Mouse (Mus musculus) central nervous system, embryonic 14 days (tissue): ENCODE results near the gene Gm3476. TPM values are rescaled to one million over a fixed set of nuclear protein-coding genes. Genes with fewer than 3 reads are reported as not detected.

ENCODE experiments used
- polyA plus RNA-seq: library from polyadenylated mRNA; depleted of rRNA; stranded (reverse); fragments of >200 nt; gene quantifications from 2 replicates; pipeline ENCODE4 v1.2.3, GENCODE M21; 2012; rRNA removed

The Gm3476 gene
- not detected in 2 replicates for polyA plus RNA-seq

DNA sequence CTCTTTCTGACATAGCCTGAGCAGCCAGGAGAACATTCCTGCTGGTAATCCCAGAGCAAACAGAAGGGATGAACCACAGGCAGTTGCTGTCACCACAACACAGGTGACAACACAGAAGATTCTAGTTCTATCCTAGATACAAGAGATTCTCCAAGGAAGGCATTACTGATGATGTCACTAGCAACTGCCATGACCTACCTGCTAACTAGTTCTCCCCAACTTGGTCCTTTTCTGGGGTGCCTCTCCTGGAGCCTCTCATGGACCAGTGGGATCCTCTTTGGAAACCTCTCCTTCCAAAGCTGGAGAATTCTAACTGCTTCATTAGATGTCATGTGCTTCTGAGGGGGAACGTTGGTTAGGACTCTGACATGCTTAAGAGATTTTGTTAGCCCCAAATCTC lies at the start of gene Gm3476:
TSS of gene Gm3476 (minus strand) at position 101 of the 400 bp plus-strand sequence.

DNA sequence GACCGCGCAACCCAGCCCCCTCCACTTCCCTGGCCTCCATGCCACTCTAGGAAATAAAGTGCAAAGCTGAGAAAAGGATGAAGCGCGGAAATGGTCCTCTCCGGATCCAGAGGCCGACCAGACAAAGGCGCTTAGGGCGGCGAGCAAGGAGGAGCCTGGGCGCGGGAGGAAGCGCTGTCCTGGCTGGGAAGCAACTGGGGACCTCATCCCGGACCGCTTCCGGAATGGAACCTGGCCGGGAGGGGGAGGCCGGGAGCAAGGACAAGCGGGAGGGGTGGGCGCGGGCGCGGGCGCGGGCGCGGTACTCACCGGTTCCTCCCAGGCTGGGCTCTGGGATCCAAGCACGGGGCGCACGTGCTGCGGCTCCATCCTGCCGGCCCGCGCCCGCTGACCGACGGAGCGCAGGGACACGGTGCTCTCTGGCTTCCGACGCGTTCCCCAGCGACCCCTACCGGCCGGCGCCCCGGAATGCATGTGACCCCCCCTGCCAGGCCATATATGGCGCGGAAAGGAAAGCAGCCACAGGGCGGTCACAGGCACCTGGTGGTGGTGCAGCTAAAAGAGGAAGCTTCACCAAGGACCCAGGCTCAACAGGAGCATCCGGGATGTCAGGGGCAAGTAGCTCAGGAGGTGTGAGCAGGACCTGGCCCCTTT lies 17.2 kb downstream of the Gm3476 start, which contains the start of gene Gm3468:
TSS of gene Gm3468 (minus strand) at position 394 of the 654 bp plus-strand sequence.

DNA sequence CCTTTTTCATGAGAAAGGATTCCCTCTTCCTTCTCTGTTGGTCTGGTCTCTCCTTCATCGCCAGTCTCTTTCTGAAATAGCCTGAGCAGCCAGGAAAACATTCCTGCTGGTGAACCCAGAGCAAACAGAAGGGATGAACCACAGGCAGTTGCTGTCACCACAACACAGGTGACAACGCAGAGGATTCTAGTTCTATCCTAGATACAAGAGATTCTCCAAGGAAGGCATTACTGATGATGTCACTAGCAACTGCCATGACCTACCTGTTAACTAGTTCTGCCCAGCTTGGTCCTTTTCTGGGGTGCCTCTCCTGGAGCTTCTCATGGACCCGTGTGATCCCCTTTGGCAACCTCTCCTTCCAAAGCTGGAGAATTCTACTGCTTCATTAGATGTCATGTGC lies 31.8 kb downstream of the Gm3476 start, which contains the start of gene Gm8206:
TSS of gene Gm8206 (minus strand) at position 101 of the 400 bp plus-strand sequence.

DNA sequence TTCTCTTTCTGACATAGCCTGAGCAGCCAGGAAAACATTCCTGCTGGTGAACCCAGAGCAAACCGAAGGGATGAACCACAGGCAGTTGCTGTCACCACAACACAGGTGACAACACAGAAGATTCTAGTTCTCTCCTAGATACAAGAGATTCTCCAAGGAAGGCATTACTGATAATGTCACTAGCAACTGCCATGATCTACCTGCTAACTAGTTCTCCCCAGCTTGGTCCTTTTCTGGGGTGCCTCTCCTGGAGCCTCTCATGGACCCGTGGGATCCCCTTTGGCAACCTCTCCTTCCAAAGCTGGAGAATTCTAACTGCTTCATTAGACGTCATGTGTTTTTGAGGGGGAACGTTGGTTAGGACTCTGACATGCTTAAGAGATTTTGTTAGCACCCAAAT lies 67.4 kb downstream of the Gm3476 start, which contains the start of gene Gm6337:
TSS of gene Gm6337 (minus strand) at position 101 of the 400 bp plus-strand sequence.

Other genes starting within 250 kb of the Gm3476 start
- gene Gm8237, start 245.4 kb downstream of the Gm3476 start, polyA plus RNA-seq: 0.60 and 0.64 TPM in 2 replicates
- gene Gm3248, start 164.1 kb downstream of the Gm3476 start, polyA plus RNA-seq: 2.0 and 2.2 TPM in 2 replicates
- gene Gm3453, start 146.7 kb downstream of the Gm3476 start, polyA plus RNA-seq: not detected in 2 replicates
- gene Gm6337, start 67.5 kb downstream of the Gm3476 start, polyA plus RNA-seq: not detected in 2 replicates
- gene Gm8206, start 31.9 kb downstream of the Gm3476 start, polyA plus RNA-seq: 3.4 and 3.8 TPM in 2 replicates
- 7.8 and 8.3 TPM in 2 replicates for gene Gm3468, start 17.1 kb downstream of the Gm3476 start, polyA plus RNA-seq
- gene Gm21560, start 93.5 kb upstream of the Gm3476 start, polyA plus RNA-seq: not detected in 2 replicates
- 2.5 and 3.0 TPM in 2 replicates for gene Gm3411, start 161.4 kb upstream of the Gm3476 start, polyA plus RNA-seq
- gene Gm21103, start 179.0 kb upstream of the Gm3476 start, polyA plus RNA-seq: 0.18 and 0.21 TPM in 2 replicates
- not detected in 2 replicates for gene Gm3618, start 217.9 kb upstream of the Gm3476 start, polyA plus RNA-seq